Mouse (Mus musculus): Measurements from ENCODE around the gene Shank2. TPM values are rescaled to one million over a fixed set of nuclear protein-coding genes. Genes with fewer than 3 reads are reported as not detected.
A peak's percentile ranks its signal among the peaks of the same experiment; 100 is the strongest.

Gene Shank2
- total and polyA plus RNA-seq, 2 experiments from 2014 or later = 9.3 to 32.6 TPM

DNA sequence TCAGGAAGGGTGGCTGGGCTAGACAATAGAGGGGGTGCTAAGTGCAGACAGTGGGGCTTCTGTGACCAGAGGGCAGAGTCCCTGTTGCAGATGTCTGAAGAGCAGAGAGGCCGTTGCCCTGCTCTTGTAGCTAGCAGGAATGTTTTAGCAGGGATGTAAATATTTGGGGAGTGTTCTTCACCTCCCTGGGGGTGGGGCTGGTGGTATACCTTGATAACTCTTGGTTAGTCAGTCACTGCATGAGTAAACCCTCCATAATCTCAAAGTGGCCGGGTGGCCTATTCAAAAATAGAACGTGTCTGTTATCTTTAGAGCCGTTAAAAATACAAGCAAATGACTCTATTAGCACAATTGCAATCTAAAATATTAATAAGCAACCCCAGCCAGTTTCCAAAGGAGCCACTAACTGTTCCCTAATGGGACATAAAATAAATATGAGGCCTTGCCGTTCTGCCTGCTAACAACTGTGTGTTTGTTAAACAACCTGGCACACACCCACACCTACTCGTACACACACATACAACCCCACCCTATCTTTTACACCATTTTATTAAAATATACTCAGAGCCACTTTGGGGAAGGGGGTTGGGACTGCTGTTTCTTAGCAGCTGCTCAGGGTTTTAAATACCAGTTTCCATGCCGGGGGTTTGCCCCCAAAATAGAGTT is 200.4 kb downstream of the Shank2 start:
- H3K4me3 ChIP-seq (ENCODE audit: low read depth, low read length) = no peak overlapping the region
- DNase-seq (ENCODE audit: low spot score) (no peak), ATAC-seq (ENCODE audit: low FRiP score) (no peak)
- TF ChIP-seq CTCF (IDR thresholded peaks at IDR 0.05) = no peak
- H3K9me3 ChIP-seq (ENCODE audit: low read length) = no peaks in the 10 kb centered on the region
- H3K36me3 ChIP-seq (ENCODE audit: insufficient read depth, low read length) = no peaks in the 10 kb centered on the region; the same call in 1 of the 2 replicates
- no peak overlapping the region for H3K27ac ChIP-seq (ENCODE audit: low read depth, low read length)
- no peak overlapping the region for H3K9ac ChIP-seq (replicated peaks; ENCODE audit: low read length, poor library complexity, severe bottlenecking)
- H3K27me3 ChIP-seq (ENCODE audit: insufficient read depth, low read length) = no peaks in the 10 kb centered on the region
- WGBS = 67% methylated on average over 7 of the region's 7 CpGs
- H3K4me1 ChIP-seq (ENCODE audit: insufficient read depth, low read length) = peaks cover 9% of the 10 kb centered on the region; the same call in 1 of the 2 replicates
- no peak overlapping the region for H3K4me2 ChIP-seq (ENCODE audit: low read depth, low read length, poor library complexity, severe bottlenecking)

DNA sequence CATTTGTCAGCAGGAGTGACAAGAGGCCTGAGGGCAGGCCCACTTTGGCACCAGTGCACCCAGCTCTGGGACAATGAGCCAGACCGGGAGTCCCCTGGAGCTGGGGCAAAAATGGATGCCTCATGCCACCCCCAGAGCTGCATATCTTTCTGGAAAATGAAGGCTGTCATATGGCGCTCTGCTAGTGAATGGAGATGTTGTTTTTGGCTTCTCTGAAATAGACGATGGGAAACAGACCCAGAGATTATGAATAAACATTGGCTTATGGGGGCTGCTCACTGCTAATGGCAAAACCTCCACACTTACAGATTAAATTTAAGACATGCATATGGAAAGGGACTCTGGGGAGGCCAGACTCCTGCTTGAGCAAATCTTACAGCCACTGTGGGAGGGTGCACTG is 202.6 kb downstream of the Shank2 start:
- DNase-seq (ENCODE audit: low spot score) (no peak), ATAC-seq (ENCODE audit: low FRiP score) (no peak)
- Histone ChIP-seq H3K4me3 (ENCODE audit: low read depth, low read length) (no peak overlapping the region), H3K27ac (ENCODE audit: low read depth, low read length) (no peak overlapping the region), H3K4me1 (ENCODE audit: insufficient read depth, low read length) (peaks cover 9% of the 10 kb centered on the region; the same call in 1 of the 2 replicates), H3K27me3 (ENCODE audit: insufficient read depth, low read length) (no peaks in the 10 kb centered on the region), H3K36me3 (ENCODE audit: insufficient read depth, low read length) (no peaks in the 10 kb centered on the region), H3K9me3 (ENCODE audit: low read length) (no peaks in the 10 kb centered on the region), H3K4me2 (ENCODE audit: low read depth, low read length, poor library complexity, severe bottlenecking) (no peak overlapping the region), H3K9ac (replicated peaks; ENCODE audit: low read length, poor library complexity, severe bottlenecking) (no peak overlapping the region)
- WGBS = 56% methylated on average over 3 of the region's 3 CpGs
- TF ChIP-seq CTCF (IDR thresholded peaks at IDR 0.05) = no peak

DNA sequence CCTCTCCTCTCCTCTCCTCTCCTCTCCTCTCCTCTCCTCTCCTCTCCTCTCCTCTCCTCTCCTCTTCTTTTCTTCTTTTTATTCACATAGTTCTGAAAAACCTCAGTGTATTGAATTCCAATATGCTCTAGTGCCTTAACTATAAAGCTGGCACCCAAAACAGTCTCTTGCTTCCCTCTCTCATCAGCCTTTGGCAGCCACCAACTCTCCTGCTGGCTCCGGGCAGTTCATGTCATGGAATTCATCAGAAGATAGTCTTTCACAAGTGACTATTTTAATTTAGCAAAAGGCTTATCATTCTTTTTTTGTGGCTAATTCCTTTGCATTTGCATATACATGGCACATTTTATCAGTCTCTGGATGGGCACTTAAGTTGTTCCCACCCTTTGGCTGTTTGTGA is 203.4 kb downstream of the Shank2 start:
- Histone ChIP-seq H3K4me1 (ENCODE audit: insufficient read depth, low read length) (peaks cover 9% of the 10 kb centered on the region; the same call in 1 of the 2 replicates), H3K27ac (ENCODE audit: low read depth, low read length) (no peak overlapping the region), H3K36me3 (ENCODE audit: insufficient read depth, low read length) (no peaks in the 10 kb centered on the region), H3K4me3 (ENCODE audit: low read depth, low read length) (no peak overlapping the region), H3K27me3 (ENCODE audit: insufficient read depth, low read length) (no peaks in the 10 kb centered on the region), H3K4me2 (ENCODE audit: low read depth, low read length, poor library complexity, severe bottlenecking) (no peak overlapping the region), H3K9me3 (ENCODE audit: low read length) (no peaks in the 10 kb centered on the region), H3K9ac (replicated peaks; ENCODE audit: low read length, poor library complexity, severe bottlenecking) (no peak overlapping the region)
- DNase-seq (ENCODE audit: low spot score) (no peak), ATAC-seq (ENCODE audit: low FRiP score) (no peak)
- TF ChIP-seq CTCF (IDR thresholded peaks at IDR 0.05) = no peak
- WGBS = 68% methylated on average over 1 of the region's 1 CpGs

DNA sequence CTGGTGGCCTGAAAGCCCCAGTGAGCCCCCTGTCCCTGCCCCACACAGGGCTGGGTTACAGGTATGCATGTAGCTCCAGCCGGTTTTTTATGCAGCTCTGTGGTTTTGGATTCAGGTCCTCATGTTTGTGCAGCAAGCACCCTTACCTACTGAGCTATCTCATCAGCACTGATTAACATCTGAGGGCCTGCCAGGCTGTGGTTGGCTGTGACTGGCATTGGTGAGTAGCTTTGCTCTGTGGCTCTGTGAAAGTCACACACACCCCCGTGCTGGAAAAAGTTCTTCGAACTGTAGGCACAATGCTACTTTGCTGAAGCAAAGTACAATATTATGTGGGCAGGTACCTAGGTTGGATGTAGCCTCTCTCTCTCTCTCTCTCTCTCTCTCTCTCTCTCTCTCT is 204.1 kb downstream of the Shank2 start:
- no peaks in the 10 kb centered on the region for H3K9me3 ChIP-seq (ENCODE audit: low read length)
- no peak for TF ChIP-seq CTCF (IDR thresholded peaks at IDR 0.05)
- no peak overlapping the region for H3K4me2 ChIP-seq (ENCODE audit: low read depth, low read length, poor library complexity, severe bottlenecking)
- WGBS = 75% methylated on average over 3 of the region's 3 CpGs
- no peaks in the 10 kb centered on the region for H3K36me3 ChIP-seq (ENCODE audit: insufficient read depth, low read length)
- no peak for ATAC-seq (ENCODE audit: low FRiP score)
- DNase-seq (ENCODE audit: low spot score) = no peak
- no peak overlapping the region for H3K9ac ChIP-seq (replicated peaks; ENCODE audit: low read length, poor library complexity, severe bottlenecking)
- H3K27me3 ChIP-seq (ENCODE audit: insufficient read depth, low read length) = no peaks in the 10 kb centered on the region
- H3K27ac ChIP-seq (ENCODE audit: low read depth, low read length) = no peak overlapping the region
- no peak overlapping the region for H3K4me3 ChIP-seq (ENCODE audit: low read depth, low read length)
- H3K4me1 ChIP-seq (ENCODE audit: insufficient read depth, low read length) = peaks cover 9% of the 10 kb centered on the region; the same call in 1 of the 2 replicates

DNA sequence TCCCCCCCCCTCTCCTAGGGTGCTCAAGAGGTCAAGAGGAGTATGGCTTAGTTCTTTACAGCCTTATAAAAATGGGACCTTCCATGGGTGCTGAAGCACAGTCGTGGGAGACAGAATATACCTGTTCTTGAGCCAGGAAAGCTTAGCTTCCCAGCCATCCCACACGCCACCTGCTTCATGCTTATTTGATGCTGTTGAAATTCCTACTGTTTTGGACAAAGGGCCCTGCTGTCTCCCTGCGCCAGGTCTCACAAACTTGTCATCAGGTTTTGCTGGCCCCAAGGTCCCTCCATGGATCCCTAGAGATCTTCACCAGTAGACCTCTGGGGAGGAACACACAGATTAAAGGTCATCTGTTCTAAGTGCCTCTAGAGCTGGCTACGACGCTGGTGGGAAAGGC is 204.5 kb downstream of the Shank2 start:
- Histone ChIP-seq H3K36me3 (ENCODE audit: insufficient read depth, low read length) (no peaks in the 10 kb centered on the region), H3K4me1 (ENCODE audit: insufficient read depth, low read length) (peaks cover 9% of the 10 kb centered on the region; the same call in 1 of the 2 replicates), H3K27ac (ENCODE audit: low read depth, low read length) (no peak overlapping the region), H3K9ac (replicated peaks; ENCODE audit: low read length, poor library complexity, severe bottlenecking) (no peak overlapping the region), H3K9me3 (ENCODE audit: low read length) (no peaks in the 10 kb centered on the region), H3K4me3 (ENCODE audit: low read depth, low read length) (no peak overlapping the region), H3K4me2 (ENCODE audit: low read depth, low read length, poor library complexity, severe bottlenecking) (no peak overlapping the region), H3K27me3 (ENCODE audit: insufficient read depth, low read length) (no peaks in the 10 kb centered on the region)
- no peak for TF ChIP-seq CTCF (IDR thresholded peaks at IDR 0.05)
- 79% methylated on average over 5 of the region's 5 CpGs for WGBS
- ATAC-seq (ENCODE audit: low FRiP score) (no peak), DNase-seq (ENCODE audit: low spot score) (no peak)

DNA sequence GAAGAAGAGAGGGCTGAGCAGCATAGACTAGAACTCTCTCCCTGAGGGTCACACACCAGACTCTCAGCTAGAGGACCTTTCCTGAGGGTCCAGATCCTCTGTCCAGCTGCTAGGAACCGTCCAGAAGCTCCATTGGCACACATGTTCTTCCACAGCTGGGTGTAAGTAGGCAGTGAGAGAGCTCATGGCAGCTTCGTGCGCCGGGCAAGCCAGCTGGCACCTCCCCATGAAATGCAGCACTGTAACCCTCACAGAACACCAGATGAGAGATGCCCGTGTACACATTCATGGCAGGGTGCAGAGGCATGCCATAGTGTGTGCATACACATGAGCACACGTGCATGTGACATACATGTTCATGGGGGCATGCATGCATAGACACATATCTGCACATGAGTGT is 205.4 kb downstream of the Shank2 start:
- Histone ChIP-seq H3K27ac (ENCODE audit: low read depth, low read length) (peak overlapping the region; percentile 71; the same call in 1 of the 2 replicates), H3K4me3 (ENCODE audit: low read depth, low read length) (no peak overlapping the region), H3K27me3 (ENCODE audit: insufficient read depth, low read length) (no peaks in the 10 kb centered on the region), H3K9ac (replicated peaks; ENCODE audit: low read length, poor library complexity, severe bottlenecking) (no peak overlapping the region), H3K36me3 (ENCODE audit: insufficient read depth, low read length) (no peaks in the 10 kb centered on the region; the same call in 1 of the 2 replicates), H3K9me3 (ENCODE audit: low read length) (no peaks in the 10 kb centered on the region), H3K4me2 (ENCODE audit: low read depth, low read length, poor library complexity, severe bottlenecking) (no peak overlapping the region), H3K4me1 (ENCODE audit: insufficient read depth, low read length) (peaks cover 9% of the 10 kb centered on the region; the same call in 1 of the 2 replicates)
- DNase-seq (ENCODE audit: low spot score) = no peak
- no peak for TF ChIP-seq CTCF (IDR thresholded peaks at IDR 0.05)
- WGBS = 81% methylated on average over 6 of the region's 6 CpGs
- ATAC-seq (ENCODE audit: low FRiP score) = no peak
